Mouse (Mus musculus) lung, embryonic 15.5 days (tissue): ENCODE results near the gene Gm21992. TPM values are rescaled to one million over a fixed set of nuclear protein-coding genes. Genes with fewer than 3 reads are reported as not detected.

Experiments used
- ATAC-seq: fragments of 200-750 bp; cut with Nextera tagmentation; 2 replicates; pipeline ENCODE4 v1.8.0; 2017; ENCODE audit warnings: moderate number of reproducible peaks, borderline replicate concordance; ENCODE audit not compliant: low FRiP score, low TSS enrichment; ENCODE audit errors: extremely low read depth
- H3K27ac ChIP-seq: fragments of 300-500 bp; sonication (generic); 2 replicates; pipeline ENCODE4 v1.5.1; 2015; ENCODE audit warnings: moderate library complexity, mild to moderate bottlenecking, inconsistent platforms
- H3K27me3 ChIP-seq: fragments of 300-500 bp; sonication (generic); 2 replicates; pipeline ENCODE4 v1.6.1; 2015; ENCODE audit warnings: inconsistent platforms
- H3K36me3 ChIP-seq: fragments of 300-500 bp; sonication (generic); 2 replicates; pipeline ENCODE4 v1.6.1; 2015; ENCODE audit warnings: inconsistent platforms
- H3K4me1 ChIP-seq: fragments of 300-500 bp; sonication (generic); 2 replicates; pipeline ENCODE4 v1.6.1; 2015; ENCODE audit warnings: inconsistent platforms
- H3K4me2 ChIP-seq: fragments of 300-500 bp; sonication (generic); 2 replicates; pipeline ENCODE4 v1.6.1; 2015; ENCODE audit warnings: inconsistent platforms, mild to moderate bottlenecking, moderate library complexity
- H3K4me3 ChIP-seq: fragments of 300-500 bp; sonication (generic); 2 replicates; pipeline ENCODE4 v1.5.1; 2015; ENCODE audit warnings: mild to moderate bottlenecking, inconsistent platforms
- H3K9ac ChIP-seq: fragments of 300-500 bp; sonication (generic); 2 replicates; pipeline ENCODE4 v1.6.1; 2015; ENCODE audit warnings: inconsistent platforms
- H3K9me3 ChIP-seq: fragments of 300-500 bp; sonication (generic); 2 replicates; pipeline ENCODE4 v1.6.1; 2016; ENCODE audit warnings: inconsistent platforms
- WGBS: fragments of 180-500 bp; shearing (Covaris S2); methylation state at CpG from one replicate; pipeline ENCODE4 v1.1.7; 2015; 5-methylcytosine and 5-hydroxymethylcytosine counted together
- polyA plus RNA-seq: library from polyadenylated mRNA; unstranded; fragments of >200 nt; fragmentation: Nextera tagmentation; extraction: Ambion mirVana; gene quantifications from 2 replicates; pipeline ENCODE4 v1.2.1, GENCODE M21; 2015

The Gm21992 gene
- polyA plus RNA-seq, 1 experiment from 2014 or later, result 21.3 TPM

GRCm38 (mm10) chr19:4746611-4747010, 64.8 kb downstream of the Gm21992 start:
- Histone ChIP-seq H3K4me1 (0 out of 2 replicates have a peak, but pooled peaks cover 3% of the 10 kb centered on the region), H3K27ac (no peak overlapping the region), H3K4me3 (no peak overlapping the region), H3K27me3 (no peaks in the 10 kb centered on the region), H3K9ac (no peak overlapping the region), H3K9me3 (no peaks in the 10 kb centered on the region), H3K36me3 (no peaks in the 10 kb centered on the region), H3K4me2 (no peak overlapping the region)
- WGBS, result 77% methylated on average over 14 of the region's 14 CpGs
- ATAC-seq, result peak; percentile 11; the same call in 1 of the 2 replicates

DNA sequence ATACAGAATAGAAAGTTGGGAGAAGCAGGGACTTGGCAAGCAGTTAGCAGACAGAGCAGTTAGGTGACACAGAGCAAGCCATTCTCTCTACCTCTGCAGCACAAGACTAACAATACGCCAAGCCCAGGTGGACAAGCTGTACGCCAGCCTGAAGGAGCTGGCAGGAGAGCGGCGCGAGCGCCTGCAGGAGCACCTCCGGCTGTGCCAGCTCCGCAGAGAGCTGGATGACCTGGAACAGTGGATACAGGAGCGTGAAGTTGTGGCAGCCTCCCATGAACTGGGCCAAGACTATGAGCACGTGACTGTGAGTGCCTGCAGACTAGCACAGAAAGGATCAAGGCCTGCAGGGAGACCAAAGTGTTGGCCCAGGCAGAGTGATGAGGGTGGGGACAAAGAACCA, 65.7 kb downstream of the Gm21992 start:
- H3K36me3 ChIP-seq, result no peaks in the 10 kb centered on the region
- 0 out of 2 replicates have a peak, but pooled peaks cover 3% of the 10 kb centered on the region for H3K4me1 ChIP-seq
- no peak for ATAC-seq
- H3K4me2 ChIP-seq, result no peak overlapping the region
- 92% methylated on average over 10 of the region's 10 CpGs for WGBS
- H3K4me3 ChIP-seq, result no peak overlapping the region
- no peaks in the 10 kb centered on the region for H3K27me3 ChIP-seq
- no peak overlapping the region for H3K27ac ChIP-seq
- no peaks in the 10 kb centered on the region for H3K9me3 ChIP-seq
- H3K9ac ChIP-seq, result no peak overlapping the region

DNA sequence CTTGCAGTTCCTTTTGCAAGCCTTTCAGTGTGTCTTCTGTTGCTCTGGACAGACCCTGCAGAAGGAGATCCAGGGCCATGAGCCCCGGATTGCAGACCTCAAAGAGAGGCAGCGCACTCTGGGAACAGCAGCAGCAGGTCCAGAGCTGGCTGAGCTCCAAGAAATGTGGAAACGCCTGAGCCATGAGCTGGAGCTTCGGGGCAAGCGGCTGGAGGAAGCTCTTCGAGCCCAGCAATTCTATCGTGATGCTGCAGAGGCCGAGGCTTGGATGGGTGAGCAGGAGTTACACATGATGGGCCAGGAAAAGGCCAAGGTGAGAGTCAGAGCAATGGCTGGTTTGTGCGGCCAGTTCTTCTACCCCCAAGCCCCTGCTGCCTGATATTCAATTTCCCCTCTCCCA, 66.4 kb downstream of the Gm21992 start:
- no peak overlapping the region for H3K4me2 ChIP-seq
- WGBS, result 41% methylated on average over 9 of the region's 9 CpGs
- no peak for ATAC-seq

DNA sequence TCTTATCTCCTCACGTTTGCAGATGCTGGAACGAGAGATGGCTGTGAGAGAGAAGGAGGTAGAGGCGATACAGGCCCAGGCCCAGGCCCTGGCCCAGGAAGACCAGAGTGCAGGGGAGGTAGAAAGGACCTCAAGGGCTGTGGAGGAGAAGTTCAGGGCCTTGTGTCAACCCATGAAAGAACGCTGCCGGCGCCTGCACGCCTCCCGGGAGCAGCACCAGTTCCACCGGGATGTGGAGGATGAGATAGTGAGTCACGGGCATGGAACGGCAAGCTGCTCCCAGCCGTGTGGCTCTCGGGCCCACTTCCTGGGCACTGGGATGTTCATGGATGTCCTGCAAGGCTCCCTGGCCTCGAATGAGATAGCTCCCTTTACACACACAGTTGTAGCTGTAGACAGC, 67.4 kb downstream of the Gm21992 start:
- Histone ChIP-seq H3K4me3 (no peak overlapping the region), H3K9ac (no peak overlapping the region), H3K4me2 (no peak overlapping the region), H3K9me3 (no peaks in the 10 kb centered on the region), H3K36me3 (no peaks in the 10 kb centered on the region), H3K27ac (no peak overlapping the region), H3K4me1 (0 out of 2 replicates have a peak, but pooled peaks cover 3% of the 10 kb centered on the region), H3K27me3 (no peaks in the 10 kb centered on the region)
- ATAC-seq, result no peak
- WGBS, result 75% methylated on average over 14 of the region's 14 CpGs

More for the DNA sequence above, 66.4 kb downstream of the Gm21992 start:
- H3K4me3 ChIP-seq, result no peak overlapping the region
- H3K27ac ChIP-seq, result no peak overlapping the region
- no peaks in the 10 kb centered on the region for H3K9me3 ChIP-seq
- 0 out of 2 replicates have a peak, but pooled peaks cover 3% of the 10 kb centered on the region for H3K4me1 ChIP-seq
- no peak overlapping the region for H3K9ac ChIP-seq
- no peaks in the 10 kb centered on the region for H3K27me3 ChIP-seq
- no peaks in the 10 kb centered on the region for H3K36me3 ChIP-seq

- H3K9ac ChIP-seq, result no peak overlapping the region
- H3K36me3 ChIP-seq, result no peaks in the 10 kb centered on the region
- H3K4me2 ChIP-seq, result no peak overlapping the region
- no peak for ATAC-seq
- H3K4me1 ChIP-seq, result 0 out of 2 replicates have a peak, but pooled peaks cover 3% of the 10 kb centered on the region
- no peak overlapping the region for H3K4me3 ChIP-seq
- no peaks in the 10 kb centered on the region for H3K9me3 ChIP-seq
- no peak overlapping the region for H3K27ac ChIP-seq
- 42% methylated on average over 5 of the region's 5 CpGs for whole genome bisulfite sequencing
- no peaks in the 10 kb centered on the region for H3K27me3 ChIP-seq
Observed at GRCm38 (mm10) chr19:4743524-4743923, 67.9 kb downstream of the Gm21992 start.

DNA sequence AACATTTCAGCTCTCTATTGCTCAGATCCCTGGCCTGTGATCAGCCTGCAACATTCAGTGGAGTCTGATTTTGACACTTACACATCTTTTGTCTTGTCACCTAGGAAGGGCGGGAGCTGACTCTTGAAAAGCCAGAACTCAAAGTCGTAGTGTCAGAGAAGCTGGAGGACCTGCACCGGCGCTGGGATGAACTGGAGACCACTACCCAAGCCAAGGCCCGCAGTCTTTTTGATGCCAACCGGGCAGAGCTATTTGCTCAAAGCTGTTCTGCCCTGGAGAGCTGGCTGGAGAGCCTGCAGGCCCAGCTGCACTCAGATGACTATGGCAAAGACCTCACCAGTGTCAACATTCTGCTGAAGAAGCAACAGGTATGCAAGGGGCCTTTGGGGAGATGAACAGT, 69.2 kb downstream of the Gm21992 start:
- no peak overlapping the region for H3K27ac ChIP-seq
- H3K4me2 ChIP-seq, result no peak overlapping the region
- H3K9me3 ChIP-seq, result no peaks in the 10 kb centered on the region
- no peak overlapping the region for H3K9ac ChIP-seq
- ATAC-seq, result no peak
- no peak overlapping the region for H3K4me3 ChIP-seq
- 80% methylated on average over 6 of the region's 6 CpGs for WGBS
- H3K36me3 ChIP-seq, result no peaks in the 10 kb centered on the region
- 0 out of 2 replicates have a peak, but pooled peaks cover 3% of the 10 kb centered on the region for H3K4me1 ChIP-seq
- no peaks in the 10 kb centered on the region for H3K27me3 ChIP-seq

- no peaks in the 10 kb centered on the region for H3K27me3 ChIP-seq
- no peak overlapping the region for H3K27ac ChIP-seq
- 0 out of 2 replicates have a peak, but pooled peaks cover 3% of the 10 kb centered on the region for H3K4me1 ChIP-seq
- no peak for ATAC-seq
- H3K36me3 ChIP-seq, result no peaks in the 10 kb centered on the region
- H3K9ac ChIP-seq, result no peak overlapping the region
- H3K4me3 ChIP-seq, result no peak overlapping the region
- H3K4me2 ChIP-seq, result no peak overlapping the region
- no peaks in the 10 kb centered on the region for H3K9me3 ChIP-seq
- 72% methylated on average over 10 of the region's 10 CpGs for WGBS
Observed at GRCm38 (mm10) chr19:4741482-4741881, 69.9 kb downstream of the Gm21992 start.

DNA sequence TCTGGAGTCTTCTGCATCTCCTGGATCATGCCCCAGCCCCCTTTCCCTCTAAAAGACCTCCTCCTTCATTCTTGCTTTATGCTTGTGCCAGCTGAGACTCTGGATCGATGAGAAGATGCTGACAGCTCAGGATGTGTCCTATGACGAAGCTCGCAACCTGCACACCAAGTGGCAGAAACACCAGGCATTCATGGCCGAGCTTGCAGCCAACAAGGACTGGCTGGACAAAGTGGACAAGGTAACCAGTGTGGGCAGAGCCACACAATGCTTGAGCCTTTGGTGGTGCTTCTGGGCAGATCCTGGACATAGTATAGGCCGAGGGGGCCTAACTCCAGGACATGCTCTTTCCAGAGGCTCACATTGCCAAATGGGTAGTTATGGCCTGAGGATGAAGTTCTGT, 71.7 kb downstream of the Gm21992 start:
- H3K27me3 ChIP-seq, result no peaks in the 10 kb centered on the region
- H3K9ac ChIP-seq, result no peak overlapping the region
- no peak overlapping the region for H3K4me2 ChIP-seq
- 89% methylated on average over 5 of the region's 5 CpGs for WGBS
- H3K4me3 ChIP-seq, result no peak overlapping the region
- no peak for ATAC-seq
- no peak overlapping the region for H3K27ac ChIP-seq
- no peaks in the 10 kb centered on the region for H3K4me1 ChIP-seq
- H3K36me3 ChIP-seq, result no peaks in the 10 kb centered on the region
- no peaks in the 10 kb centered on the region for H3K9me3 ChIP-seq

DNA sequence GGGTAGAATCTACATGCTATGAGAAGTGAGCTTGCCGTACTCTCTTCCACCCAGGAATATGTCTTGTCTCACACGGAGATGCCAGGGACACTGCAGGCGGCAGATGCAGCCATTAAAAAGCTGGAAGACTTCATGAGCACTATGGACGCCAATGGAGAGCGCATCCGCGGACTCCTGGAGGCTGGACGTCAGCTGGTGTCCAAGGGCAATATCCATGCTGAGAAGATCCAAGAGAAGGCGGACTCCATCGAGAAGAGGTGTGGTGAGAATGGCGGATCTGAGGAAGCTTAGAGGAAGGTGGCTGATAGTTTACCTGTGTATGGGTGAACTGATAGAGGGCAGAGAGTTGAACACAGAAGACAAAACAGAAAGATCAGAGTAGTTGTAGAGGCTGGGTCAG, 72.4 kb downstream of the Gm21992 start:
- Histone ChIP-seq H3K4me3 (no peak overlapping the region), H3K9ac (no peak overlapping the region), H3K4me1 (no peaks in the 10 kb centered on the region), H3K27me3 (no peaks in the 10 kb centered on the region), H3K27ac (no peak overlapping the region), H3K4me2 (no peak overlapping the region), H3K9me3 (no peaks in the 10 kb centered on the region), H3K36me3 (no peaks in the 10 kb centered on the region)
- no peak for ATAC-seq
- 89% methylated on average over 11 of the region's 11 CpGs for WGBS

DNA sequence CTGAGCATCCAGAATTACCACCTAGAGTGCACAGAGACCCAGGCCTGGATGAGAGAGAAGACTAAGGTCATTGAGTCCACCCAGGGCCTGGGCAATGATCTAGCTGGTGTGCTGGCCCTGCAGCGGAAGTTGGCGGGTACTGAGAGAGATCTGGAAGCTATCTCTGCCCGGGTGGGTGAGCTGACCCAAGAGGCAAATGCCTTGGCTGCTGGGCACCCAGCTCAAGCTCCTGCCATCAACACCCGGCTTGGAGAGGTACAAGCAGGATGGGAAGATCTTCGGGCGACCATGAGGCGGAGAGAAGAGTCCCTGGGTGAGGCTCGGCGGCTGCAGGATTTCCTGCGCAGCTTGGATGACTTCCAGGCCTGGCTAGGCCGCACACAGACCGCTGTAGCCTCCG, 73.5 kb downstream of the Gm21992 start:
- H3K9me3 ChIP-seq, result no peaks in the 10 kb centered on the region
- no peaks in the 10 kb centered on the region for H3K4me1 ChIP-seq
- H3K9ac ChIP-seq, result no peak overlapping the region
- H3K4me2 ChIP-seq, result no peak overlapping the region
- 72% methylated on average over 13 of the region's 13 CpGs for WGBS
- no peaks in the 10 kb centered on the region for H3K36me3 ChIP-seq
- H3K27ac ChIP-seq, result no peak overlapping the region
- no peak overlapping the region for H3K4me3 ChIP-seq
- ATAC-seq, result no peak
- no peaks in the 10 kb centered on the region for H3K27me3 ChIP-seq

GRCm38 (mm10) chr19:4733052-4733451, 78.4 kb downstream of the Gm21992 start:
- no peak for ATAC-seq

DNA sequence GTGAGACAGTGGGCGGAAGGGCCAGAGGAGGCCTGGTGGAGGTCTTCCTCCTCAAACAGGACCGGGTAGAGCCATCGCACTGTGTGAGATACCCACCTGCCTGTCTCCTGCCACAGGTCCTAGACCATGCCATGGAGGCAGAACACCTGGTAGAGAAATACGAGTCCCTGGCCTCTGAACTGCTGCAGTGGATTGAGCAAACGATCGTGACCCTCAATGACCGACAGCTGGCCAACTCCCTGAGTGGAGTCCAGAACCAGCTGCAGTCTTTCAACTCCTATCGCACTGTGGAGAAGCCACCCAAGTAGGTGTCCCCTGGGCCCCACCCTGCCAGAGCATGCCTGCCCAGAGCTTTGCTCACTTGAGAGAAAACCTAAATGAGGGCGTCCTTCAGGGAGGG, 82.2 kb downstream of the Gm21992 start:
- H3K4me1 ChIP-seq, result no peaks in the 10 kb centered on the region

More at GRCm38 (mm10) chr19:4733052-4733451, 78.4 kb downstream of the Gm21992 start:
- Histone ChIP-seq H3K4me2 (no peak overlapping the region), H3K4me3 (no peak overlapping the region), H3K9ac (no peak overlapping the region), H3K9me3 (no peaks in the 10 kb centered on the region), H3K27me3 (no peaks in the 10 kb centered on the region), H3K4me1 (no peaks in the 10 kb centered on the region), H3K36me3 (no peaks in the 10 kb centered on the region), H3K27ac (no peak overlapping the region)
- WGBS, result 86% methylated on average over 3 of the region's 3 CpGs

More for the DNA sequence above, 82.2 kb downstream of the Gm21992 start:
- Histone ChIP-seq H3K27ac (no peak overlapping the region), H3K27me3 (no peaks in the 10 kb centered on the region), H3K9me3 (no peaks in the 10 kb centered on the region), H3K4me2 (no peak overlapping the region), H3K36me3 (no peaks in the 10 kb centered on the region), H3K4me3 (no peak overlapping the region), H3K9ac (no peak overlapping the region)
- ATAC-seq, result no peak
- 68% methylated on average over 9 of the region's 9 CpGs for WGBS
